Mouse (Mus musculus): ENCODE data around the gene Cdc42. TPM values are rescaled to one million over a fixed set of nuclear protein-coding genes. Genes with fewer than 3 reads are reported as not detected.

Gene Cdc42
- polyA plus RNA-seq, 1 experiment from 2014 or later: 912 TPM

GRCm38 (mm10) chr4:137332051-137332450 lies 25.5 kb downstream of the Cdc42 start:
- Histone ChIP-seq H3K4me2 (ENCODE audit: low read length) (no peak overlapping the region), H3K4me1 (replicated peaks; ENCODE audit: control insufficient read depth, insufficient read depth, low read length) (no peaks in the 10 kb centered on the region), H3K27me3 (replicated peaks; ENCODE audit: control insufficient read depth, insufficient read depth, low read length) (no peaks in the 10 kb centered on the region), H3K27ac (ENCODE audit: low read length) (no peak overlapping the region), H3K9me3 (ENCODE audit: control insufficient read depth, low read length) (no peaks in the 10 kb centered on the region), H3K36me3 (ENCODE audit: control insufficient read depth, insufficient read depth) (peaks cover 23% of the 10 kb centered on the region), H3K4me3 (replicated peaks; ENCODE audit: low read length) (no peak overlapping the region), H3K9ac (replicated peaks; ENCODE audit: low read depth, low read length) (no peak overlapping the region)
- ATAC-seq: no peak

GRCm38 (mm10) chr4:137326494-137326893 lies 31.0 kb downstream of the Cdc42 start:
- Histone ChIP-seq H3K9me3 (ENCODE audit: control insufficient read depth, low read length) (no peaks in the 10 kb centered on the region), H3K27me3 (replicated peaks; ENCODE audit: control insufficient read depth, insufficient read depth, low read length) (no peaks in the 10 kb centered on the region), H3K27ac (ENCODE audit: low read length) (no peak overlapping the region), H3K9ac (replicated peaks; ENCODE audit: low read depth, low read length) (no peak overlapping the region), H3K4me1 (replicated peaks; ENCODE audit: control insufficient read depth, insufficient read depth, low read length) (no peaks in the 10 kb centered on the region), H3K36me3 (ENCODE audit: control insufficient read depth, insufficient read depth) (peaks cover 18% of the 10 kb centered on the region), H3K4me2 (ENCODE audit: low read length) (no peak overlapping the region), H3K4me3 (replicated peaks; ENCODE audit: low read length) (no peak overlapping the region)
- ATAC-seq: no peak
- WGBS: 85% methylated on average over 3 of the region's 3 CpGs

GRCm38 (mm10) chr4:137324926-137325325 lies 32.6 kb downstream of the Cdc42 start:
- H3K27ac ChIP-seq (ENCODE audit: low read length): no peak overlapping the region
- H3K9me3 ChIP-seq (ENCODE audit: control insufficient read depth, low read length): no peaks in the 10 kb centered on the region
- 88% methylated on average over 6 of the region's 6 CpGs for WGBS
- no peak for ATAC-seq
- H3K27me3 ChIP-seq (replicated peaks; ENCODE audit: control insufficient read depth, insufficient read depth, low read length): no peaks in the 10 kb centered on the region
- H3K4me2 ChIP-seq (ENCODE audit: low read length): no peak overlapping the region
- H3K36me3 ChIP-seq (ENCODE audit: control insufficient read depth, insufficient read depth): peaks cover 21% of the 10 kb centered on the region
- H3K9ac ChIP-seq (replicated peaks; ENCODE audit: low read depth, low read length): no peak overlapping the region
- H3K4me3 ChIP-seq (replicated peaks; ENCODE audit: low read length): no peak overlapping the region
- H3K4me1 ChIP-seq (replicated peaks; ENCODE audit: control insufficient read depth, insufficient read depth, low read length): no peaks in the 10 kb centered on the region

- no peaks in the 10 kb centered on the region for H3K9me3 ChIP-seq (ENCODE audit: control insufficient read depth, low read length)
- H3K9ac ChIP-seq (replicated peaks; ENCODE audit: low read depth, low read length): no peak overlapping the region
- 86% methylated on average over 4 of the region's 4 CpGs for WGBS
- H3K27ac ChIP-seq (ENCODE audit: low read length): no peak overlapping the region
- H3K36me3 ChIP-seq (ENCODE audit: control insufficient read depth, insufficient read depth): peaks cover 7% of the 10 kb centered on the region; the same call in 1 of the 2 replicates
- no peaks in the 10 kb centered on the region for H3K27me3 ChIP-seq (replicated peaks; ENCODE audit: control insufficient read depth, insufficient read depth, low read length)
- no peak for ATAC-seq
- H3K4me3 ChIP-seq (replicated peaks; ENCODE audit: low read length): no peak overlapping the region
- H3K4me1 ChIP-seq (replicated peaks; ENCODE audit: control insufficient read depth, insufficient read depth, low read length): no peaks in the 10 kb centered on the region
- H3K4me2 ChIP-seq (ENCODE audit: low read length): no peak overlapping the region
Observed at GRCm38 (mm10) chr4:137316027-137316770, 41.3 kb downstream of the Cdc42 start.

GRCm38 (mm10) chr4:137315061-137315460 lies 42.5 kb downstream of the Cdc42 start:
- 89% methylated on average over 2 of the region's 2 CpGs for WGBS
- ATAC-seq: no peak
- H3K27ac ChIP-seq (ENCODE audit: low read length): no peak overlapping the region

GRCm38 (mm10) chr4:137314561-137314960 lies 43.0 kb downstream of the Cdc42 start:
- H3K4me3 ChIP-seq (replicated peaks; ENCODE audit: low read length): no peak overlapping the region
- H3K4me1 ChIP-seq (replicated peaks; ENCODE audit: control insufficient read depth, insufficient read depth, low read length): no peaks in the 10 kb centered on the region
- H3K9ac ChIP-seq (replicated peaks; ENCODE audit: low read depth, low read length): no peak overlapping the region
- no peaks in the 10 kb centered on the region for H3K9me3 ChIP-seq (ENCODE audit: control insufficient read depth, low read length)
- 84% methylated on average over 6 of the region's 6 CpGs for WGBS
- H3K27me3 ChIP-seq (replicated peaks; ENCODE audit: control insufficient read depth, insufficient read depth, low read length): no peaks in the 10 kb centered on the region
- no peak overlapping the region for H3K27ac ChIP-seq (ENCODE audit: low read length)
- H3K4me2 ChIP-seq (ENCODE audit: low read length): no peak overlapping the region
- no peak for ATAC-seq
- H3K36me3 ChIP-seq (ENCODE audit: control insufficient read depth, insufficient read depth): peaks cover 5% of the 10 kb centered on the region; the same call in 1 of the 2 replicates

More at GRCm38 (mm10) chr4:137315061-137315460, 42.5 kb downstream of the Cdc42 start:
- Histone ChIP-seq H3K4me2 (ENCODE audit: low read length) (no peak overlapping the region), H3K27me3 (replicated peaks; ENCODE audit: control insufficient read depth, insufficient read depth, low read length) (no peaks in the 10 kb centered on the region), H3K9ac (replicated peaks; ENCODE audit: low read depth, low read length) (no peak overlapping the region), H3K4me3 (replicated peaks; ENCODE audit: low read length) (no peak overlapping the region), H3K4me1 (replicated peaks; ENCODE audit: control insufficient read depth, insufficient read depth, low read length) (no peaks in the 10 kb centered on the region), H3K36me3 (ENCODE audit: control insufficient read depth, insufficient read depth) (peaks cover 5% of the 10 kb centered on the region; the same call in 1 of the 2 replicates), H3K9me3 (ENCODE audit: control insufficient read depth, low read length) (no peaks in the 10 kb centered on the region)

GRCm38 (mm10) chr4:137313511-137313910 lies 44.0 kb downstream of the Cdc42 start:
- no peaks in the 10 kb centered on the region for H3K36me3 ChIP-seq (ENCODE audit: control insufficient read depth, insufficient read depth)
- no peaks in the 10 kb centered on the region for H3K27me3 ChIP-seq (replicated peaks; ENCODE audit: control insufficient read depth, insufficient read depth, low read length)
- H3K4me2 ChIP-seq (ENCODE audit: low read length): no peak overlapping the region
- no peaks in the 10 kb centered on the region for H3K4me1 ChIP-seq (replicated peaks; ENCODE audit: control insufficient read depth, insufficient read depth, low read length)
- no peaks in the 10 kb centered on the region for H3K9me3 ChIP-seq (ENCODE audit: control insufficient read depth, low read length)
- no peak overlapping the region for H3K4me3 ChIP-seq (replicated peaks; ENCODE audit: low read length)
- no peak for ATAC-seq
- no peak overlapping the region for H3K27ac ChIP-seq (ENCODE audit: low read length)
- H3K9ac ChIP-seq (replicated peaks; ENCODE audit: low read depth, low read length): no peak overlapping the region
- WGBS: 54% methylated on average over 2 of the region's 2 CpGs

GRCm38 (mm10) chr4:137308377-137308776 lies 49.1 kb downstream of the Cdc42 start:
- peak; percentile 40; the same call in 1 of the 2 replicates for ATAC-seq
- no peak overlapping the region for H3K4me3 ChIP-seq (replicated peaks; ENCODE audit: low read length)
- 49% methylated on average over 5 of the region's 5 CpGs for WGBS
- H3K9ac ChIP-seq (replicated peaks; ENCODE audit: low read depth, low read length): no peak overlapping the region
- H3K27ac ChIP-seq (ENCODE audit: low read length): no peak overlapping the region
- no peaks in the 10 kb centered on the region for H3K36me3 ChIP-seq (ENCODE audit: control insufficient read depth, insufficient read depth)
- H3K27me3 ChIP-seq (replicated peaks; ENCODE audit: control insufficient read depth, insufficient read depth, low read length): no peaks in the 10 kb centered on the region
- H3K4me1 ChIP-seq (replicated peaks; ENCODE audit: control insufficient read depth, insufficient read depth, low read length): 0 out of 2 replicates have a peak, but pooled peaks cover 7% of the 10 kb centered on the region
- H3K9me3 ChIP-seq (ENCODE audit: control insufficient read depth, low read length): no peaks in the 10 kb centered on the region
- no peak overlapping the region for H3K4me2 ChIP-seq (ENCODE audit: low read length)

- Histone ChIP-seq H3K9ac (replicated peaks; ENCODE audit: low read depth, low read length) (no peak overlapping the region), H3K4me3 (replicated peaks; ENCODE audit: low read length) (no peak overlapping the region), H3K27me3 (replicated peaks; ENCODE audit: control insufficient read depth, insufficient read depth, low read length) (no peaks in the 10 kb centered on the region), H3K36me3 (ENCODE audit: control insufficient read depth, insufficient read depth) (no peaks in the 10 kb centered on the region), H3K4me1 (replicated peaks; ENCODE audit: control insufficient read depth, insufficient read depth, low read length) (peaks cover 8% of the 10 kb centered on the region), H3K27ac (ENCODE audit: low read length) (no peak overlapping the region), H3K9me3 (ENCODE audit: control insufficient read depth, low read length) (no peaks in the 10 kb centered on the region), H3K4me2 (ENCODE audit: low read length) (no peak overlapping the region)
- 70% methylated on average over 19 of the region's 19 CpGs for WGBS
- ATAC-seq: no peak
Observed at GRCm38 (mm10) chr4:137306991-137307706, 50.4 kb downstream of the Cdc42 start.

Measured in forebrain, embryonic 16.5 days (tissue).